In genomic region chr4:46196513-46196912, GRCm38 (mm10) we compare ENCODE assay signal across 8 mouse cellular contexts. TPM values are rescaled to one million over a fixed set of nuclear protein-coding genes. Genes with fewer than 3 reads are reported as not detected.
A peak's percentile ranks its signal among the peaks of the same experiment; 100 is the strongest.
DNase-seq lines count a peak whose midpoint lies in the region; ATAC-seq and TF ChIP-seq lines count a peak whose summit lies in the region.

No protein-coding gene starts in this region.

- H3ac ChIP-seq in myocyte (ENCODE audit: control insufficient read depth, insufficient read length): peak overlapping the region; percentile 56

- H3K27ac ChIP-seq in cerebellum, adult 2 months (ENCODE audit: insufficient read depth, low read length): peak overlapping the region; percentile 67
- H3K27ac ChIP-seq in intestine, embryonic 15.5 days: no peak overlapping the region

- peak overlapping the region; percentile 56 for H3K4me2 ChIP-seq in intestine, embryonic 15.5 days (replicated peaks)
- H3K4me2 ChIP-seq in myocyte (ENCODE audit: low read depth): peak overlapping the region; percentile 85

- ATAC-seq in intestine, embryonic 15.5 days: peak; percentile 16

- peaks cover 6% of the 10 kb centered on the region for H3K79me2 ChIP-seq in myocyte (ENCODE audit: control insufficient read depth, insufficient read depth)

- peak overlapping the region; percentile 61 for H3K4me3 ChIP-seq in cerebellum, adult 2 months (replicated peaks; ENCODE audit: insufficient read depth, low read depth, low read length)
- H3K4me3 ChIP-seq in intestine, embryonic 15.5 days (replicated peaks): peak overlapping the region; percentile 73
- peak overlapping the region; percentile 38 for H3K4me3 ChIP-seq in myocyte

- 3% methylated on average over 6 of the region's 6 CpGs for WGBS in cerebellum, adult 2 months
- WGBS in intestine, embryonic 15.5 days: 46% methylated on average over 6 of the region's 6 CpGs

- H3K27me3 ChIP-seq in cerebellum, adult 2 months (ENCODE audit: control insufficient read depth, insufficient read depth, low read length): no peaks in the 10 kb centered on the region
- H3K27me3 ChIP-seq in intestine, embryonic 15.5 days (replicated peaks): no peaks in the 10 kb centered on the region
- H3K27me3 ChIP-seq in myocyte (ENCODE audit: control insufficient read depth, insufficient read depth, insufficient read length): no peaks in the 10 kb centered on the region

- no peak for TF ChIP-seq CTCF in cerebellum, adult 2 months (IDR thresholded peaks at IDR 0.05; ENCODE audit: borderline replicate concordance, insufficient read depth, low read depth, low read length)

- 0 out of 2 replicates have a peak, but pooled peaks cover 6% of the 10 kb centered on the region for H3K4me1 ChIP-seq in cerebellum, adult 2 months (ENCODE audit: control insufficient read depth, insufficient read depth, low read length)
- peaks cover 8% of the 10 kb centered on the region for H3K4me1 ChIP-seq in intestine, embryonic 15.5 days (replicated peaks)

- no peak for TF ChIP-seq POLR2A in cerebellum, adult 2 months (IDR thresholded peaks at IDR 0.05; ENCODE audit: borderline replicate concordance, insufficient read depth, low read length)
- no peak for TF ChIP-seq POLR2A in myocyte (IDR thresholded peaks at IDR 0.05; ENCODE audit: insufficient read length, low read depth)

- H3K9ac ChIP-seq in intestine, embryonic 15.5 days: no peak overlapping the region; the same call in 1 of the 2 replicates

- H3K36me3 ChIP-seq in intestine, embryonic 15.5 days: no peaks in the 10 kb centered on the region
- H3K36me3 ChIP-seq in myocyte (ENCODE audit: control insufficient read depth, insufficient read depth): no peaks in the 10 kb centered on the region

- no peaks in the 10 kb centered on the region for H3K9me3 ChIP-seq in intestine, embryonic 15.5 days

- DNase-seq in cerebellum, adult 2 months: no peak
- no peak for DNase-seq in cerebellum, adult 9-11 months
- DNase-seq in right cerebral cortex, adult 18-20 months: peak; percentile 22
- no peak for DNase-seq in right cerebral cortex, postnatal 4 days
- no peak for DNase-seq in cerebellum, adult 11 months
- no peak for DNase-seq in cerebellum, postnatal 10 days

TF ChIP-seq in myocyte, 11 proteins besides CTCF, POLR2A, EP300 and RAD21:
- TF ChIP-seq MYOD1 (IDR thresholded peaks at IDR 0.05; ENCODE audit: control insufficient read depth in 1 of 3, insufficient read length in 2 of 3, low read depth in 2 of 3) (no peak), E2F4 (IDR thresholded peaks at IDR 0.05; ENCODE audit: insufficient read depth) (no peak), USF1 (IDR thresholded peaks at IDR 0.05; ENCODE audit: low read depth) (no peak), REST (IDR thresholded peaks at IDR 0.05; ENCODE audit: insufficient read depth, insufficient read length) (no peak), MAX (IDR thresholded peaks at IDR 0.05; ENCODE audit: low read depth) (no peak), MYOG (IDR thresholded peaks at IDR 0.05; ENCODE audit: control insufficient read depth in 1 of 3, insufficient read depth in 1 of 3, insufficient read length in 2 of 3, low read depth in 2 of 3) (no peak), TCF3 (IDR thresholded peaks at IDR 0.05; ENCODE audit: insufficient read length, low read depth) (no peak), TCF12 (IDR thresholded peaks at IDR 0.05; ENCODE audit: insufficient read depth, poor library complexity, severe bottlenecking) (no peak), POLR2AphosphoS2 (IDR thresholded peaks at IDR 0.05; ENCODE audit: insufficient read length, low read depth) (no peak), CEBPB (IDR thresholded peaks at IDR 0.05; ENCODE audit: insufficient read depth, poor library complexity, severe bottlenecking) (no peak), SRF (IDR thresholded peaks at IDR 0.05; ENCODE audit: control insufficient read depth, insufficient read length, low read depth) (no peak)

RNA-seq across cellular contexts. Expression of gene Xpa, which starts 0.4 kb away (rescaled TPM):
- 28.9 and 30.4 TPM in 2 replicates for polyA plus RNA-seq in cerebellum, adult 2 months (2012; rRNA removed)
- polyA plus RNA-seq in intestine, embryonic 15.5 days (2015; fragmentation: Nextera tagmentation; extraction: Ambion mirVana): 18.3 and 18.4 TPM in 2 replicates
- 19.7 TPM for polyA plus RNA-seq in myocyte (2012; fragmentation: generic; extraction: Trizol)

RNA-seq across cellular contexts. Expression of gene Tstd2, which starts 58.0 kb away (rescaled TPM):
- 15.4 and 16.2 TPM in 2 replicates for polyA plus RNA-seq in cerebellum, adult 2 months (2012; rRNA removed)
- 29.3 and 30.9 TPM in 2 replicates for polyA plus RNA-seq in intestine, embryonic 15.5 days (2015; fragmentation: Nextera tagmentation; extraction: Ambion mirVana)
- polyA plus RNA-seq in myocyte (2012; fragmentation: generic; extraction: Trizol): 14.9 TPM

RNA-seq across cellular contexts. Expression of gene Ncbp1, which starts 58.1 kb away (rescaled TPM):
- 50.8 and 61.2 TPM in 2 replicates for polyA plus RNA-seq in cerebellum, adult 2 months (2012; rRNA removed)
- polyA plus RNA-seq in intestine, embryonic 15.5 days (2015; fragmentation: Nextera tagmentation; extraction: Ambion mirVana): 65.6 and 66.8 TPM in 2 replicates
- 62.0 TPM for polyA plus RNA-seq in myocyte (2012; fragmentation: generic; extraction: Trizol)
